Mouse (Mus musculus): ENCODE data around the gene Urad.

DNA sequence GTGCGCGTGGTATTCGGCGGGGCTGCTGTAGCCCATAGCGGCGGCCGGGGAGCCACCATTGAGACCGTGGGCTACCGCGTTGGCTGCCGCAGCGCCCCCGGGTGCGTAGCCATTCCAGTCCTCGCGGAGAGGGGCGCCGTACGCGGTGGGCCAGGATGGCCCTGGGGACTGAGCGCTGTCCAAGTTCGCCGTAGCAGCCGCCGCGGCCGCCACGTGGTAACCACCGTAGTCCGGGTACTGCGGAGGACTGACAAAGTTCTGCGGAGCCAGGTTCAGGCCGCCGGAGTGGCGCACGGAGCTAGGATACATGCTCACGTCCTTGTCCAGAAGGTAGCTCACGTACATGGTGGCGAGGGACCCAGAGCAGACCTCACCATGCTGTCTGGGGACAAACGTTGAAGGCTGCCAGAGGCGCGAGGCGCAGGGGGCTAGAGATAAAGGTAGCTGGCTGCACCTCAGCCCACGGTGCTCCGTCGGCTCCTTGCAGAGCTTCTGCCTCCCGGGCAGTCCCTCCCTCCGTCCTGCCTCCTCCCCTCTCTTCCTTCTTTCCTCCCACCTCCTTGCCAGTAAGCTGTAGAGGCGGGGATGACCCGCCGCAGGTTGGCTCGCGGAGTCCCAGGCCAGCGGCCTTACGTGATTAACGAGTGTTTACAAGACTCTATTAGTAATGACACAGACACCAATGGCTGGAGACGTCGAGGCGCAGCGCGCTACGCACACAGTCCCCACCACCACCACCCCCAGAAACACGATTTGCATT is 15.4 kb downstream of the Urad start, which contains the start of gene Cdx2:
- TF ChIP-seq MYOD1 (IDR thresholded peaks at IDR 0.05; ENCODE audit: control insufficient read depth, insufficient read length, low read depth): no peak
- TF ChIP-seq CTCF (IDR thresholded peaks at IDR 0.05; ENCODE audit: control insufficient read depth, insufficient read depth, insufficient read length): no peak
- no peak for TF ChIP-seq USF1 (IDR thresholded peaks at IDR 0.05; ENCODE audit: low read depth)

All from C2C12 (cell line).